Mouse (Mus musculus) gastrocnemius, postnatal 36 days (tissue): ENCODE results near the gene Clps. TPM values are rescaled to one million over a fixed set of nuclear protein-coding genes. Genes with fewer than 3 reads are reported as not detected.

Experiments used
- DNase-seq, 2 experiments: peaks; one replicate each; pipeline ENCODE4 v3.0.0; 2022
- intact Hi-C: fragments of 180-260 bp; cut with DNase I; formaldehyde crosslinking; loops from one replicate; pipeline ENCODE4 v1.15.1; 2025
- microRNA-seq, 2 experiments: library from miRNA; unstranded; fragments of <30 nt; microRNA quantifications; one replicate each; pipeline ENCODE4 v1.2.0; 2021
- total RNA-seq, 2 experiments: library from RNA; stranded (reverse); gene quantifications; 2 replicates each; pipeline ENCODE4 v1.2.3; 2021

The Clps gene
- total RNA-seq, 2 experiments from 2014 or later = not detected

DNA sequence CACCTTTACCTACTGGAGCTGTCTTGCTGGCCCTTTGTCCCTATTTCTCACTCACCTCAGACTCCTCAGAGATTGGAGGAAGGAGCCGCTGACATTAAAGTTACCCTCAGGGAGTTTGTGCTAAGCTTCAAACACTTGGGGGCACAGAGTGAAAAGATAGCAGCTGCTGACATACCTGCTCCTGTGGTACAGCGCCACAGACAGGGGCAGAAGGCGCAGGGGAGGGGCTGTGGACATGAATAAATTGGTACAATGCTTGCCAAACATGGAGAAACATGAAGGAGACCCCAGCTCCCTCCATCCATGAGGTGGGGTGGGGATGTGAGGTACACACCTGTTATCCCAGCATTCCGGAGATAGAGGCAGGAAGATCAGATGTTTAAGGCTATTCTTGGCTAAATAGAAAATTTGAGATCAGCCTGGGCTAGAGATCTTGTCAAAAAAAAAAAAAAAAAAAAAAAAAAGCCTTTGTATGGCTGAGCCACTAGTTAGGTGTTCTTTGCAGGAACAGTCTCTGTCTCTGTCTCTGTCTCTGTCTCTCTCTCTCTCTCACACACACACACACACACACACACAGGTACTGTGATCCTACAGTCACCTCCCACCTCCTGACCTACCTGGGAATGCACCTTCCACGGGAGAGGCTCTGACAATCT lies 39.4 kb downstream of the Clps start:
- intact Hi-C loops = no loop called here
- no peak for DNase-seq

GRCm38 (mm10) chr17:28520561-28520960 lies 40.0 kb downstream of the Clps start:
- no peak for DNase-seq
- intact Hi-C loops = no loop called here

DNA sequence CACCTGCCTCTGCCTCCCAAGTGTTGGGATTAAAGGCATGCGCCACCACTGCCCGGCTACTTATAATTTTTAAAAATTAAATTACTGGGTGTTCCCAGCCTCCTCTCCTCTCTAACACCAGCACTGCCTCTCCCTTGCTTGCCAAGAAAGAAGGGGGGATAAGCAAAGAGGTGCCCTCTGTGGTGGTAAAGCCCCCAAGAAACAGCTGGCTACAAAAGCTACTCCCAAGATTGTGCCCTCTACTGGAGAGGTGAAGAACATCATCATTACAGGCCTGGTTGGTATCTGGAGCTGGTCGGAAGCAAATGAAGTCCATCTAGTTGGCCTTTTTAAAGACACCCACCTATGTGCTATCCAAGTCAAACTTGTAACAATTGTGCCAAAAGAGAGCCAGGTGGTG lies 40.7 kb downstream of the Clps start:
- intact Hi-C loops = no loop called here
- DNase-seq = no peak

DNA sequence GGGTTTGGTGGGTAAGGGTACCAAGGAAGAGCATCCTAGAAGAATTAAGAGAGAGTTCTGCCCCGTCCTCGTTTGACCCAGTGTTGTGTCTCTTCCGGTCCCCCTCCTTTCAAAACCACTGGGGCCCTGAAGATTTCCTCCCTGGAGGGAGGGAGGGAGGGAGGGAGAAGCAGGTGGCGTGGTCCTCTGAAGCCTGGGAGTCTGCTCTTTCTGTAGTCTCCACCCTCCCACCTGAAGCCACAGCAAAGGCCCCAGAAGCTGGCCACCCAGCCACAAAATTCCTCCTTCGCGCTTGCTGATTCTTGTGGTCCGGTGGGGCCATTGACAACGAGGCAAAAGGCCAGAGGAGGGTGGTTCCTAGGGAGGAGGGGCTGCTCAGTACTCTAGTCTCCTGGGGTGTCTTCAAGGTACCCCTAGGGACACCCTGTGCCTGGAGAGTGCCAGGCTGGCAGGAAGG lies 41.9 kb downstream of the Clps start:
- intact Hi-C loops = no loop called here
- DNase-seq = peak; percentile 31 to 70

DNA sequence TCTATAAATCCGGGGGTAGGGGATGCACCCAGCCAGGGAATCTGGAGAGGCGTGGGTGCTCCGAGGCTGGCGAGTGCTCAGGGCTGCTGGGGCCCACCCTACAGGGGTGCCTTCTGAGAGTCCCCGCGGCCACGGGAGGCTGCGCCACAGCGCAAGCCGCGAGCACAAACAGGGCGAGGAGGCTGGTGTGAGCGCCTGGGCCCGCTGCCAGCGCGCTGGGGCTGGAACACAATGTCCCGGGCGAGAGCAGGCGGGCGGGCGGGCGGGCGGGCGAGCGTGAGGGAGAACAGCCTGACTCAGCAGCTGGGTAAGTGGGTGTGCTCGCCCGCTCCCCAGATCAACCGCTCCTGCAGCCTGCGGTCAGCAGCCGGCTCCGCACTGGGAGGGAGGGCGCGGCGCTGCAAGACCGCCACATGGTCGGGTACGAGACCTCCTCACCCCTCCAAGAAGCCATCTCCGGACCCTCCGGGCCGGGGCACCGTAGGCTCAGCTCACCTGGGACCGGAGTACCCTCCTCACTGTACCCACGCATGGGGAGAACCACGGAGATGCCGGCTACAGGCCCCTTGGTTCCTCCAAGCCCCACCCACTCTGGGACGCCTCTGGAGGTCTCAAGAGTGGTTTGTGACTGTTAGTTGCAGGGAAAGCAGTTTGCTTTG lies 42.5 kb downstream of the Clps start:
- intact Hi-C loops = no loop called here
- peak; percentile 90 to 98 for DNase-seq

- intact Hi-C loops = no loop called here
- peak; percentile 76 to 91 for DNase-seq
These were observed 43.1 kb downstream of the Clps start, which contains the start of gene Fkbp5 for GRCm38 (mm10) chr17:28517441-28517955. Gene Fkbp5, minus strand, starts transcription at chr17:28517527.

DNA sequence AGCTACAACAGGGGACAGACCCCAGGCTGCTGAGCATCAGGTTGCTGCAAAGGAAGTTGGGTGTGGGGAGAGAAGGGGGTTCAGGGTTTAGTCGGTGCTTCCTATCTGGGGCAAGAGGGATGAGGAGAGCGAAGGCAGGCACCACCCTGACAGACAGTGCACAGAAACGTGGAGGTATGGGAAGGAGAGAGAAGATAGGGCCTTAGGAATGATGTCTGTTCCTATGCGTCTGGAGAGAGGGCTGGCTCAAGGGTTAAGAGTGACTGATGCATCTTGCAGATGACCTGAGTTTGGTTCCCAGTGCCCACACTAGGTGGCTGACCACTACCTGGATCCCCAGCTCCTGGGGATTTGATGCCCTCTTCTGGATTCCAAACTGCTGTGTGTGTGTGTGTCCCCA lies 43.7 kb downstream of the Clps start:
- DNase-seq = no peak
- intact Hi-C loops = no loop called here

DNA sequence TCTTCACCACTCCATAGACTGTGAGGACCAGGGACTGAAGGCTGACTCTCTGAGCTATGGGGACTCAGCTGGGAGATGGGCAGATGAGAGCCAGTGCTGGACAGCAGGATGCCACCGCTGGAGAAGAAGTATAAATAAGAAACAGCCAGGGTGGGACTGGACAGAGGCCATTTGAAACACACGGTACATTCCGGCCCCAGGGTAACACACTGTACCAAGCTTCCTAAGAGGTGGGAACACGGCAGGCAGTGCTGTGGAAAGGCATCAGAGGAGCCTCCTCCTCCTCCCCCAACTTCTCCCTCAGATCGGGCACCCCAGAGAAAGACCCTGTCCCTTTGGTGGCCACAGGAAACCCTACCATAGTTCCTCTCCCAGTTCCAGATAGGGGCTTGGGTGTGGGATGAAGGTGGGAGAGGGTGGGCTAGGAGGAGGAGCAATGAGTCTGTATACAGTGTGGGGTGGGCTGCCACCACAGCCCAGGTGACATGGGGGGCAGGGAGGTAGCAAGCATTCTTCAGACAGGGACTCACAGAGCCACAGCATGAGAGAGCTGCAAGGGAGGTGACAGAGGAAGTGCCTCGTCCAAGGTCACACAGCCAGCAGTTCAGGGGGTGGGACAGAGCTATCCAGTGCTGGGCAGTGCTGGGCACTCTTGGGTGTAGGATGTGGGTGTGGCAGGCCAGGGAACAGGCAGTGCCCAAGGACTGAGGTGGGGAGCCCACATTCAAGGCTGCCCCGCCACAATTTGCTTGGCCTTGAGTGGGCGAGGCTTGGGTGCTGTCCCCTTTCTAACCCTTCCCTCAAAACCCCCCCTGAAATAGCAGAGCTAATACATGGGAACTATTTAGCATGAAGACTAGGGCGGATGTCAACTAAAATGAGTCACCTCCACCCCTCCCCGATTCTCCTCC lies 44.9 kb downstream of the Clps start:
- intact Hi-C loops = no loop called here
- peak; percentile 32 to 76 for DNase-seq

DNA sequence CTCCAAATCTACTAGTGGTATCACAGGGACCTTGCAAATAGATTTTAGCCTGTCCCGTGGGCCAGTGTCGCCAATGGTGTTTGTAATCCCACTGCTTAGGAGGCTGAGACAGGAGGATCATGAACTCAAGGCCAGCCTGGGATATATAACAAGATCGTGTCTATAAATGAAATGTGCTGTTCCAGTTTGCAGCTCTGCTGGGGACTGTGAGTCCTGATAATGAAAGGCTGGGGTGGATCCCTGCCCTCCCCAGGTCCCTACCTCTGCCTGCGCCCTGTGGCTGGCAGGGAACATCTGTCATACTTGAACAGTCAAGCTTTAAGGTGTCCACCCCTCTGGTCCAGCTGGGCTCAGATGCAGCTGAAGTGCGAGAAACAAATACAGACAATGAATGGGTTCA lies 46.0 kb downstream of the Clps start:
- DNase-seq = no peak
- intact Hi-C loops = no loop called here

DNA sequence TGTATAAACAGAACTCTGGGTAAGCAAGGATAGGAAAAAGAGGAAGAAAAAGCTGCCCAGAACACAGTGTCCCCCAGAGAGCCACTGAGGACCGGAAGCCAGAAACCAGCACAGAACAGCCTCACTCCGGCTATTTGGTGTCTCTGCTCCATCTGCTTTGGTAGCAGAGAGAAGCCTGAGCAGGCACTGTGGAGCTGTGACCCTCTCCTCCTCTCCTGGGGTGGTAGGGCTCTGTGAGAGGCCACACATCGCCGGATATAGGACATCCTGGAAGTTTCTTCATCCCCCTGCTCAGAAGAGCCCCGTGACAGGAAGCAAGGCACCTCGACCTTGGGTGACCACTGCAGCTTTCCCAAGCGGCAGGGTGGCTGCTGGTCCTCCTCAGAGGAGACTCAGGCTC lies 46.7 kb downstream of the Clps start:
- intact Hi-C loops = no loop called here
- peak in 1 of 2 experiments; percentile 58 for DNase-seq

DNA sequence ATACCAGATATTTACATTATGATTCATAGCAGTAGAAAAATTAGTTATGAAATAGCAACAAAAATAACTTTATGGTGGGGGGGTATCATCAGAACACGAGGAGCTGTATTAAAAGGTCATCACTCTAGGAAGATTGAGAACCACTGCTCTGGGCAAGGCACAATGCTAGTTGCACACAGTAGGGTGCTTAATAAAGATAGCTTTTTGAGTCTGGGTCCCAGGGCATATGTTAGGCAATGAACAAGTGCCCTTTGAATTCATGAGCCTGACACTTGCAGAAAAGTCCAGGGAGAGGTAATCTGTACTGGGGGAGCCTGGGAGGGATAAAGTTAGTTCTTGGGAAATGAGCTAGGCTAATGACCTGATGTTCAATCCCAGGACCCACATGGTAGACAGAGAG lies 47.2 kb downstream of the Clps start:
- intact Hi-C loops = no loop called here
- no peak for DNase-seq

DNA sequence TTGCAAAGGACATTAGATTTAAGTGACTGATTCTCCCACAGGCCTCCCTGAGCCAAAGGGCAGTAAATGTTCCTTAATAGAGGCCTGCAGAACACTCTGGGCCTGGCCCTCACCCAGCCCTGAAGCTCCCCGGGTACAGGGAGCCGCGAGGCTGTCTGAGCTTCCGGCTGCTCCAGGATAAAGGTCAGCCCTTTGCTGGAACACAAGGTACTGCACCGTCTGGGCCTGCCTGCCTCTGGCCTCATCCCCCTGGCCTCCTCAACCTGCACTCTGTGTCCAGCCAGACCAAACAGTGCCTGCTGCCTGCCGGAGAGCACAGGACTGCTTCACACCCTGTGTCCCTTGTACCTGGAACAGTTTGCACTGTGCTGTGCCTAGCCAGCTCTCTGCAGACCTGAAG lies 47.9 kb downstream of the Clps start:
- intact Hi-C loops = no loop called here
- peak; percentile 68 to 90 for DNase-seq

DNA sequence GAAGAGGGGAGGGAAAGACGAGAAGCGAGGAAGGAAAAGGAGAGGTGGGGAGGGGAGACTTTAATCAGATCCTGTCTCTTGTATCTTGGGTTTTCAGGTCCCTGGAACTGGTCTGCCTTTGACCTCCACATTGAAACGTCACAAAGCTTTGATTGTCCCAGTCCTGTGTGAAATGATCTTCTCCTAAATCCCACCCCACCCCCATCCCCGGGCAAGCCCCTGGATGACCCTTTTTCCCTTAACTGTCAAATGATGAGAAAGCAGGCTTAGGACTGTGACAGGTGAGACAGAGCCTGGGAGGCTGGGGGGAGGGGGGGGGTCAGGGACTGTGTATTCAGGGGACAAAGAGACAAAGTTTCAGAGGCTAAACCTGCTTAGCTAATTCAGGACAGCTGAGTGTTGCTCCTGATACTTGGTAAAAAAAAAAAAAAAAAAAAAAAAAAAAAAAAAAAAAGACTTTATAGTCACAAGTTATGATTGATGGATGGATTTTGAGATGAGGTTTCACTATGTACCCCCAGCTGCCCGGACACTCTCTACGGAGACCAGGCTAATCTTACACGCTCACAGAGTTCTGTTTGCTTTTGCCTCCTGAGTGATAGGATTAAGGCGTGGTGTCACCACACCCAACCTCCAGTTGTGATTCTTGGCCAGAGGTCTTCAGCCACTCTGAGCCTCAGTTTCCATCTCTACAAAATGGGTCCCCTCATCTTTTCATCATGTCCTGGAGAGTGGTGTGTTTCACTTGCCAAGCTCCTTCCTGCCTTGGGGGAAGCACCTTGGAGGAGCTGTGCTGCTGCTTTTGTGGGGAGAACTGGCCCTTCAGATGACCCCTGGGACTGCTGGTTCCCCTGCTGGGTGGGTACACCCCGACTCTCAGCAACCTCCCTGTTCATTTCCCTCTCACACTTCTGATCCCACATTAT lies 48.7 kb downstream of the Clps start:
- no peak for DNase-seq
- intact Hi-C loops = no loop called here

DNA sequence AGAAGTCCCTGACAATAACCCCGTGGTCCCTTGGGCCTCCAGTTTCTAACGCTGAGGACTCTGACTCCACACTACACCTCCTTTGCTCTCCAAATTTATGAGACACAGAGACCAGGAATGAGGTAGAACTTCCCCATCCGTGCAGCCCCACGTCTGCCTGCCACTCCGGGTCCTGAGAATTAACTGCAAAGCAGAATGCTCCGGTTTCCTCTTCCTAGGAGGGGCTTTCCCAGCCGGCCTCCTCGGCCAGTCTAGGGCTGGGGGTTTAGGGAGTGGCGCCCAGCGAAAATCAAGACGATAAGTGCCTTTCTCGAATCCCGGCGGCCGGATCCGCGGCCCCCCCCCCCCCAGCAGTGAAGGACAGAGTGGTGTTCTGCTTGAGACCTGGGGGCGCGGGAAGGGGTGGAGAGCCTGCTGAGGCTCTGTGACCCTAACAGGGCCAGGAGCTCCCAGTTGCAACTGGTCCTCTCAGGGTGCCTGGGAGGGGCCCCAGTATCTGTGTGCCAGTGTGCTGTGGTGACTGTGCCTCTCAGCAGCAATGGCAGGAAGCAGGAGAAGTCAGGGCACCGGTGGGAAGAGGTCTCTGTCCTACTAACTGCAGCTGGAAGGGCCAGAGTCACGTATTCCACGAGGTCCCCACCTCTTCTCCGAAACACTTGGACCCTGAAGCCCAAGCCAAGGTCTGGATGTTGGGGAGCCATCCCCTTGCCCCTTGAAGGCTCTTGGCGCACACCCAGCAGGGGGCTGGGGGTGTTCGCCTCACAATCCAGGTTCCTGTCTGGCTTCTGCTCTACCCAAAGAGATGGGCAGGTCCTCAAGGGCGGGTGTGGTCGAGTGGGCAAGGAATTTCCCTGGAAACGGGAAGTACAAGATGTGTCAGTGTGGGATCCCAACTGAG lies 49.9 kb downstream of the Clps start:
- DNase-seq = no peak
- intact Hi-C loops = no loop called here

Small RNA genes within 50 kb of the gene (microRNA-seq; reads per million reads assigned to microRNA genes)
- 0 reads per million in 2 experiments for gene Gm25195
- gene Mir6969 = 0 reads per million in 2 experiments

Other genes starting within 250 kb of the Clps start
- gene Fance, start 247.2 kb downstream of the Clps start, total RNA-seq = 10 to 100 TPM in 1 of 2 experiments, 1 to 10 TPM in 1; 7.0 to 10.3 TPM
- gene Rpl10a, start 232.3 kb downstream of the Clps start, total RNA-seq = 100 to 1,000 TPM; 327 to 414 TPM
- 1 to 10 TPM; 5.7 to 8.1 TPM for gene Tead3, start 209.9 kb downstream of the Clps start, total RNA-seq
- gene Tulp1, start 195.5 kb downstream of the Clps start, total RNA-seq = not detected
- gene Fkbp5, start 43.2 kb downstream of the Clps start, total RNA-seq = 100 to 1,000 TPM; 107 to 115 TPM
- not detected for gene Armc12, start 30.0 kb downstream of the Clps start, total RNA-seq
- not detected for gene Clpsl2, start 11.4 kb downstream of the Clps start, total RNA-seq
- not detected for gene Lhfpl5, start 14.9 kb upstream of the Clps start, total RNA-seq
- gene Srpk1, start 61.9 kb upstream of the Clps start, total RNA-seq = 10 to 100 TPM; 24.7 to 26.6 TPM
- under 1 TPM; 0.27 to 0.33 TPM for gene Slc26a8, start 129.5 kb upstream of the Clps start, total RNA-seq
- gene Mapk14, start 130.6 kb upstream of the Clps start, total RNA-seq = 10 to 100 TPM; 83.0 to 98.3 TPM
- gene AC170998.1, start 165.3 kb upstream of the Clps start, total RNA-seq = 1 to 10 TPM in 1 of 2 experiments, under 1 TPM in 1; 0.74 to 1.1 TPM
- gene Mapk13, start 208.5 kb upstream of the Clps start, total RNA-seq = not detected
- 10 to 100 TPM; 12.5 to 20.2 TPM for gene Brpf3, start 240.3 kb upstream of the Clps start, total RNA-seq